Mouse (Mus musculus): ENCODE results near the gene Tbc1d2.
"Not testable (repeated sequence)": the region's sequence is repeated elsewhere in the genome, so short reads cannot be mapped to it uniquely, and the experiment has no call there.

Gene Tbc1d2

DNA sequence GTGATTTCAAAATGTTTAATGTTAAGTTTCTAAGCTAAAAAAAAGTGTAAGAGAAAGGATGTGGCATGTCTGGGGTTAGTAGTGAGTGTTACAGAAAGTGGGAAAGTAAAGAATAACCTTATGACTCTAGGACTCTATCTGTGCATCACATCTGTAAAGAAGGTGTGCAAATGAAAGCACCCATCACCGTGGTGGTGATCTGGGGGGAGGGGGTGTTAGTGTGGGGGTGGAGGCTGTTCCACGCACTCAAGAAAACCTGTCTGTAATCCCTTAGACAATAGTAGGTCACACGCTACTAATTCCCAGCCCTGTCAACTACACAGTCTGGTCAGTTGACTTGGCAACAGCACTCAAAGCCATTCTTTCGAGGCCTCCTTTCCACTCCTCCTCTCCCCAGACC is 8.7 kb downstream of the Tbc1d2 start:
- DNase-seq (ENCODE audit: low spot score) = no peak

DNA sequence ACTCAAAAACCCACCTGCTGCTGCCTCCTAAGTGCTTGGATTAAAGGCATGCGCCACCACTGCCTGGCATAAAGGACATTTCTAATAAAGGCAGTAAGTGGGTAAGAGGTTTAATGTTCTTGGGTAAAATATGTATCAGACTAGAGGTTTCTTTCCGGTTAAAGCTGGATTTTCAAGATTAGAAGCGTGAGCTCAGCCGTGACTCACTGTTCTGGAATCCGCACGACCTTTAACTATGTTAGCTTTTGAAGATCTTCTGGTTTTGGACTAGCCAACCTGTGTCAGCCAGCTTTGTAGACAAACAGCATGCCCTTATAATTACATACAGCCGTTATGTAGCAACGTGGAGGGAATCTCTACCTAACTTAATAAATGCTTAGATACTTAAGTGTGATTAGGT is 10.1 kb downstream of the Tbc1d2 start:
- no peak for DNase-seq (ENCODE audit: low spot score)

DNA sequence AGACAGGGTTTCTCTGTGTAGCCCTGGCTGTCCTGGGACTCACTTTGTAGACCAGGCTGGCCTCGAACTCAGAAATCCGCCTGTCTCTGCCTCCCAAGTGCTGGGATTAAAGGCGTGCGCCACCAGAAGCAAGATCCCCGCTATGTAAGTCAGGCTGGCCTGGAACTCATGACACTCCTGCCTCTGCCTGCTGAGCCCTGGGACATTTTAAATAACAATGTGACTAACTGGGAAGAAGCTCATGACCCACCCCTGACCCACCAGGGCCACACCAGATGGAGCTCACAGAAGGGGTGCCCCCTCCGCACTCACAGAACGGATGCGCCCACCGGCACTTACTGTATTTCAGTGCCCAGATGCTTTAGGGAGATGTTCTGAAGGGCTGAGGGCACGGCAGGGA is 12.8 kb downstream of the Tbc1d2 start:
- not testable (repeated sequence) for DNase-seq (ENCODE audit: low spot score)

DNA sequence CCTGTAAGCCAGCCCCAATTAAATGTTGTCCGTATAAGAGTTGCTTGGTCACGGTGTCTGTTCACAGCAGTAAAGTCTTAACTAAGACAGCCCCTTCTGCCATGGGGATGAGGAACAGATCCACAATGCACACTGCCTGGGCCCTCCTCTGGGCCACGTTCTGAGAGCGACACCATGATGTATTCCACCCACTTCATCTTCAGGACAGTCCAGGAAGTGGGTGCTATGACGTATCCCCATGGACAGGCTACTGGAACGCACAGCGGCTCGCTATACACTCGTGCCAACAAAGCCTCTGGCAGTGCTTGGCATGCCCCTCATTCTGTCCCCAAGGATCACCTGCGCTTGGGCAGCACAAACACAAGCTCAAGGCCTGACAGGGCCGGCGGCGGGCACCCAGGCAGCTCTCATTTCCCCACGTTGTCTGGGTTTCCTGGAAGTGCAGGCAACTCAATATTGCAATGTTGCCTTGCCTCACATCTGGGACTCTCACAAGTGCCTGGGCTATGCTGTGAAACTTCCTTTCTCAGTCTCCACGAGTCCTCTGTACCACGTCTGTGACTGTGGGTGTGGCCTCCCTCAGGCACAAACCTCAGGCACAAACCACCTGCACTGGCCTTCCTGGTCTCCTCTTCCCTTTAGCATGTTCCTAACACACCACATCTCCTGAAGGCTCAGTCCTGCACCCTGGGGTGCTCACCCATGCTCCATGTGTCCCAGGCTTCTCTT is 14.1 kb downstream of the Tbc1d2 start:
- DNase-seq (ENCODE audit: low spot score) = no peak

DNA sequence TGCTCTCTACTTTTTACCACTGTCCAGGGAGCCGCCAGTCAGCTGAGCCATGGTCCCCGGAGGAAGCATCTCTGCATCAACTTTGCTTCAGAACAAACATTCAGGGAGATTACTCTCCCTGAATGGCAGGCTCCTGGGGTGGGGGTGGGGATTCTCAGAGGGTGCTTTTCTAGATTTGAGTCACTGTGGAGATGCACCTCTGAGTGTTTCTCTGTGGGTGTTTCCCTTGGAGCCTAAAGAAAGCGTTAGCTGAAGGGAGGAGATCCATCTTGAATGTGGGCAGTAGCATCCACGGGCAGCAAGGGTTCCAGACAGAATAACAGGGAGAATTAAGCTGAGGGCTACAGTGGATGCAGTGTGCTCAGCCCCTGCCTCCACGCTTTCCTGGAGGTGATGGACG is 15.1 kb downstream of the Tbc1d2 start:
- DNase-seq (ENCODE audit: low spot score) = no peak

DNA sequence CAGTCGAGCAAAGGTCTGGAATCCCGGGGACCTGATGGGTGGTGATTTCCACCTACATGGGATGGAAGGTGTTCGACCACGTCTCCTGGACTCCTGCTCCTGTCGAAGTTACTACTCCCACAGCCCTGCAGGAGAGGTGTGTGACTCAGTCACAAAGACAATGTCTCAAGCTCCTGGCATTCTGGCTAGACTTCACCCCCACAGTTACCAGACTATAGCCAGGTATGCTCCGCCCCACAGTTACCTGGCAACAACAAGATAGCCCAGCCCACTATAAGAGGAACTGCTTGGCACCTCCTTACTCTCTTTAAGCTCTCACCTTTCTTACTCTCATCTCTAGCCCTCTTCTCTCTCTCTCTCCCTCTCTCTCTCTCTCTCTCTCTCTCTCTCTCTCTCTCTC is 16.4 kb downstream of the Tbc1d2 start:
- not testable (repeated sequence) for DNase-seq (ENCODE audit: low spot score)

DNA sequence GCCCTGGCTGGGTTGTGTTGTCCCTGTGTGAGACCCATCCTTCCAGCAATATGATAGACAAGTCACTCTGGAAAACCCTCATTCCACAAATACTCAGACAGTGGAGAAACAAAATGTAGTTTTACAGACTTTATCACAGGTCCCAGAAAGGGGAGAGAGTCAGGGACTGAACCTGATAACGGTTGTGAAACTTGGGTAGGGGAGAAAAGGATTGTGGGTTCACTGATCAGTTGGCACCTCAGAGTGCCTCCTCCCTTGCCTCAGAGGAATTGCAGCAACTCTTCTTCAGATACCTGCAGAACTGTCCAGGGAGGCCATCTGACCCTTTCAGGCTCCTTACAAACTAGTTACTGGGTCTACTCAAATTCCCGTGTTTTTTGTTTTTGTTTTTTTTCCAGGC is 17.5 kb downstream of the Tbc1d2 start:
- DNase-seq (ENCODE audit: low spot score) = peak; percentile 23

DNA sequence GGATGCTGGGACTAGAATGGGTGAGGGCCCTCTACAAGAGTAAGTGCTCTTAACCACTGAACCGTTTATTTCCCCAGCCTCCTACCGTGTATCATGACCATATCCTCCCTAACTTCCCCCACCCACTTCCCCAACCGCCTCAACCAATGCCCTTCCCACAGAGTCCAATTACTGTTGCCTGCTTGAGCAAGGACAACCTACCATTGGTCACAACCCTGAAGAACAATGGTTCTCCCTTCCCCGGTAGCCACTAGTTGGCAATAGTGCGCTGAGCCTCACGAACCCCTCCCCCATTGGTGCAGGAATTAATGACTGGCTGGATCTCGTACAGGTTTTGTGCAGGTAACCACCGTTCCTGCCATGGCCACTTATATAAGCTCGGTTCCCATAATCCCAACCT is 19.6 kb downstream of the Tbc1d2 start:
- no peak for DNase-seq (ENCODE audit: low spot score)

DNA sequence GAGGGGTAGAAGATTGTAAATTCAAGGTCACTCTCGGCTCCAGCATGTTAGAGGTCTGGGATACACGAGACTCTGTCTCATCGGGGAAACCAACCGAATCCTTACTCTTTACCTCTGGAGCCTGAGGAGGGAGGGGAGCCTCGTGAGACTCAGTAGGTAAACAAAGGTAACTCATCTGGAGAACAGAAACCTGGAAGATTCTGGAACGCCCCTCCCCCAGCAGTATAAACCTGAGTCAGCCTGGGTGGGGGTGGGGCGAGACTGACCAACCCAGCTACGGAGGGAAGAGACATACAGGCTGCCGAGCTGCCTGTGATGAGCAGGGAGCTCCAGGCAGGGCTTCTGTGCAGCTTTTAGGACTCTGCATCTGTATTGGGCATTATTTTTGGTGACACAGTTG is 21.1 kb downstream of the Tbc1d2 start:
- no peak for DNase-seq (ENCODE audit: low spot score)

DNA sequence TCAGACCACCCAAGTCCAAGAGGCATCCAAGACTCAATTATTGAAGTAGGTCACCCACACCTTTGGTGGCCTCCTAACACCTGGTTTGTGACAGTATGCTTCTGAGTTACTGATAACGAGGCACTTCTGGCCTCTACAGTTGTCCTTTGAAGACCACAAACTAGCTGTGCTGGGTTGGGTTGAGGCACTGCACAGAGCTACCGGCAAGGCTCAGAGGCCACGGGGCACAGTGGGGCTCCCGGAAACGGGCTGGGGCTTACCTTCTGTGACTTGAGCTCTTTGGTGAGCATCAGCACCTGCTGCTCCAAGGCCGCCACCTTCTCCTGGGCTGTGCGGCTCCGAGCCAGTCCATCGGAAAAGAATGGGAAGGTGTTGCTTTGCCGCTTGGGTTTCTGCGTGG is 21.9 kb downstream of the Tbc1d2 start:
- DNase-seq (ENCODE audit: low spot score) = no peak

DNA sequence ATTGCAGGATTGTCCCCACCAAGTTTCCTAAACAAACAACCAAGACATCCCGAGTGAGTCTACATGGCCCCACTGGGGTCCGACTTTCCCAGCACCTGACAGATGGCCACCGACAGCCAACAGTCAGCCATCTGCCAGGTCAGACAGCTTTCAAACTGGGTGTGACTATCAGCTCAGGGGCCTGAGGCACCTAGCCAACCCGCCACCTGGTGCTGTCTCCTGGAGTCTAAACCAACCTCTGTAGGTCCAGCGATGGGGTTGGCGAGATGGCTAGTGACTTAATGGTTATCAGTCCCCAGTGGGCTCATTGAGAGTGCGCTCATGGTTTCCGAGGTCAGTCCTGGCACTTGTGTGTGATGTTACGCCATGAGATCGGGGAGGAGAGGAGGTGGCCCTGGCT is 24.9 kb downstream of the Tbc1d2 start:
- DNase-seq (ENCODE audit: low spot score) = no peak

DNA sequence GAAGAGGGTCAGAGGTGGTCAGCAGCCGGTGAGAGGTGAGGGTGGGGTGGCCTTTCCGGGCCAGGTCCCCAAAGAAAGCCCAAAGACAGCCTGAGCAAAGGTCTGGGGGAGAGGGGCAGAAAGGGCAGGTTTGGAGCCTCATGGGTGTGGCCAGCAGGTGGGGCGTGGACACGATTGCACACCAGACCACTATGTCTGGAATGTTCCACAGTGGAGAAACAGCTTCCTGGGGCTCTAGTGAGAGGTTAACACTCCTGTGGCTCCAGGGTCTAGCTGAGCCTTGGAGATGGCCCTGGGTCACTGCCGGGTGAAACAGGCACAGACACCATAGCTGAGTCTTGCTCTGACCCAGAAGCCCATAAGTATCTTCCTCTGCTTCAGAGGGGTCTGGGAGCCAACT is 27.0 kb downstream of the Tbc1d2 start:
- no peak for DNase-seq (ENCODE audit: low spot score)

DNA sequence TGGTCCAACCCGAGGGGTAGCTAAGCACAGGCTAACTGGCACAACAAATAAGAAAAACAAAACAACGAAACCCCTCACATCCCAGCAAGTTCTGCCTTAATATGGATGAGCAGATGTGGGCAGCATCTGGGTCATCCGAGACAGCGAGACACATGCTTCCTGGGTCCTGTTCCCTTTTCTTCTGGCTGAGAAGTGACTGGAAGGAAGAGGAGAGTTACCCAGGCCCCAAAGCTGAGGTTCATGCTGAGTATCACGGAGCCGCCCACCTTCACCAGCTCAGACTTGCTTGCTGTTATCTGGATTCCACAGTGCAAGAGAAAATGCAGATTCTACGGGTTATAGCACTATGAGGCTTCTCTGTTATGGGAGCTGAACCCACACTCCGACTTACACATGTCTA is 29.1 kb downstream of the Tbc1d2 start:
- no peak for DNase-seq (ENCODE audit: low spot score)

DNA sequence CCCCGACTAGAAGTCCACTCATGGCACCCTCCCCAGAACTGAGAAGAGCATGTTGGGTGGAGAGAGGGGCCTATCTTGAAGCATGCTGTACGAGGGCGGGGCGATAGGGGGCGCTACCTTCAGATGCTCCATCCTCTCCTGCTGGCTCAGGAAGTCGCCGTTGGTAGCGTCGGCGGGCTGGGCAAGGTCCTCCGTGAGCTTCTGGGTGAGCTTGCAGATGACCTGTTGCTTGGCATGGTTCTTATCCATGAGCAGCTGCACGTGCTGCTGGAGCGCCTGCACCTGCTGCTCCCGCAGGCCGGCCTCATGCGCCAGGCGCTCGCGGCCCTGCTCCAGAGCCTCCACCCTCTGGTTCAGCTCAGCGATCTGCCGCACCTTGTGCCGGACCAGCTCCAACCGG is 29.7 kb downstream of the Tbc1d2 start:
- peak; percentile 38 for DNase-seq (ENCODE audit: low spot score)

DNA sequence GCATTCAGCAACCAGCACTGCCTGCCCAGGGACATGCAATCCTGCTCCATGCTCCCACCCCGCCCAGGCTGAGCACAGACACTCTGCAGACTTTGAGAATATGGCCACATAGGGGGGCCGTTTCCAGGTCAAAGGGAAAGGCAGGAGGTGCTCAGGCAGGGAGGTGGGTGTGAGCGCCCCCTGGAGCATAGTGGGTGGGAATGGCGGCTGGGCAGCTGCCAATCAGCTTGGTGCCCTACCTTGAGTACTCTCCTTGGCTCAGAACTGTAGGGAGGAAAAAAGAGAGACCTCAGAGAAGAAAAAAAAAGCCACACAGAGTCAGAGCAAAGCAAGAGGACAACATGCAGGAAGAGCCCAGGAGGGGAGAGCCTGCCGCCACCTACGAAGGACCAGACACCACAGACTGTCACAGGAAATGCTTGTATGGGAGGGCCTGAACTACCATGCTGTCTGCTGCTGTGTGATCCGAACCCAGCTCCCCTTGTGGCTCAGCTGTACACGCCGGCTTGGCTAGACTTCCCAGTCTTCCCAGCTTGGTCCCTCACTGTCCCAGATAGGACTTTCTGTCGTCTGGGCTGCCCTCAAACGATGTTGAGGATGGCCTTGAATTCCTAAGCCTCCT is 31.7 kb downstream of the Tbc1d2 start:
- no peak for DNase-seq (ENCODE audit: low spot score)

DNA sequence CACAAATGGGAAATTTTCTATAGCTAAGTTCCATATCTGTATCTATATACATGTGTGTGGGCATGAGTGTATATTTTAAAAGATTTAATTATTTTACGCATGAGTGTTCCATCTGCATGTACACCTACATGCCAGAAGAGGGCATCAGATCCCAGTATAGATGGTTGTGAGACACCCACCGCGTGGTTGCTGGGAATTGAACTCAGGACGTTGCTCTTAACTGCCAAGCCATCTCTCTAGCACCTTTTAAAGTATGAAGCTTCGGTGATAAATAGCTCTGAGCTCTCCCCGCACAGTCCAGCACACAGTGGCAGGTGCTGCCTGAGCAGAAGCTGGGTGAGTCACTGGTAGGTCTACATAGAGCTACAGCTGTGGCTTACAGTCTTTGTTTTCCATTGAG is 32.6 kb downstream of the Tbc1d2 start:
- DNase-seq (ENCODE audit: low spot score) = no peak

DNA sequence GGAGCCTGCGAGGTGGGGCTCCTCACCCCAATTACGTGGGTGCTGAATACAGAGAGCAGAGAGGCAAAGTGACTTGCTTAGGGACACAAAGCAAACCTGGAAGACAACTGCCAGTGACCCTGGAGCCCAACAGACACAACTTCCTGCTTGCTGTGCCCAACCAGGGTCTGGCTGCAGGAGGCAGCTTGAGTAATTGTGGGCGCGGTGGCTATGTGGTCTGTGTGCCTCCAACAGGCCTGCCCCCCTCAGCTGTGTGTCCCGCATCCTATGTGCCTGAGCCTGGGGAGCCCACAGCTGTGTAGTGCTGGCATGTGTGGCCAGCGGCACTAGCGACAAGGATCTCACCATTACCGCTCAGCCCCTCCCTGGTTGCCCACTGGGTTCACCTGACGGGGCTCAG is 35.4 kb downstream of the Tbc1d2 start:
- no peak for DNase-seq (ENCODE audit: low spot score)

DNA sequence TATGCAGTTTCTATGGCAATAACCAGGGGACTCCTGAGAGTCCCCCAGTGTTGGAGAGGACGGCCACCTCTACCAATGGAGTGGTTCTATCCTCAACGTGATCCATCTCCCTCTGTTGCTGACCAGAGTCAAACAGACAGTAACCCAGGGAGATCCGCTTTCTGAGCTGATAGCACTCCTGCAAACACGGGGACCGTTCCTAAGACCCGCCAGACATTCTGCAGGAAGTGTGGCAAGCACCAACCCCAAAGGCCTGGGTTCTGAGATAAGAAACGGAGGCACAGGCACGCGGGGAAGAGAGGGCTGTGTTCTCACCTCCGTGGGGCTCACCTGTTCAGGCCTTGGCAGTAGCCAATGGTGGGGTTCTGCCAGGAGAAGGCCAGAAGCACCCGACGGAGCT is 36.4 kb downstream of the Tbc1d2 start:
- DNase-seq (ENCODE audit: low spot score) = no peak

DNA sequence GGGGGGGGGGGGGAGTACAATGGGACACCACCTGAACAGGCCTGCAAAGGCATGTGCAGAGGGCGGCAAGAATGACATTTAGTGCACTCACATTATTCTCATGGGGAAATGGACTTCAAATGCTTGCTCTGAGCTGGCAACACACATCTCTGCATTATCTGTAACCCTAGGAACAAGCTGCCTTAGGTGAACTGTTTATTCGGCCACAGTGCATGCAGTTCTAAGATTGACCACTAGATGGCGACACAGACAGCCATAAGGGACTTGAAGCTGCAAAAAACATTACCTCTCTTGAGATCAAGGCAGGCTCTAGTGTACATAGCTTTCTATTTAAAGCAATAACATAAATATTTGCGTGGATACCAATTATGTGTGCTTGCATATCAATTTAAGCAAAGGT is 38.8 kb downstream of the Tbc1d2 start:
- peak; percentile 84 for DNase-seq (ENCODE audit: low spot score)

DNA sequence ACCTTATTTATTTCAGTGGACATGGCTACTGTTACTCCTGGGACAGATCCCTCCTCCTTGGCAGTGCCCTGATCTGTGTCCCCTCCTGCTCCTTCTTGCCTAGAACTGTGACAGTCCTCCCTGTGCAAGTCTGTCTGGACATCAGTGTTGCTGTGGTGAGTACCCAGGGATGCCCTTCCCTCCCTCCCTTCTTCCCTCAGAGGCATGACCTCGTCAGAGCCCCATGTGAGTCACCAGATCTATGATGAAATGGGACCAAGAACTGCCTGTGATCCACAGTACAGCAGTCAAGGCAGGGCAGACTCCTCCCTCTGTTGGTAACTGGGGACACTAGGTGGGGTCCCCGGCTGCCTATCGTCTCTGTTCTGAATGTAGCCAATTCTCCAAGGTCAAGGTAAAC is 42.4 kb downstream of the Tbc1d2 start:
- no peak for DNase-seq (ENCODE audit: low spot score)

DNA sequence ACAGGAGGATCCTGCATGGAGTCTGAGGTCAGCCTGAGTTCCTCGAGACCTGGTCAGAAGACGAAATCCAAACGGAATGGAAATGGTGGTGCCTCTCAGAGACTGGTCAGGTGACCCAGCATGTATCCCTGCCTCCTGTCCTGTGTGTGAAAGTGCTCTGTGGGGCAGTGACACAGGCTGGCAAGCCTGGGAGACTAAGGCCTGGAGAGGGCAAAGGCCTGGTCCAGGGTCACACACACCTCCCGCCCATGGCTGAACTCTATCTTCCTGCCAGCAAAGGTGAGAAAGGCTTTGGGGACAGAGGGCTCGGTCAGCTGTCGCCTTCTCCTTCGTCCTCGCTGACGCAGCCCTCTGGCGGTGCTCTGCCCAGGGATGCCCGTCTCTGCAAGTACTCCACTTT is 44.6 kb downstream of the Tbc1d2 start:
- no peak for DNase-seq (ENCODE audit: low spot score)

DNA sequence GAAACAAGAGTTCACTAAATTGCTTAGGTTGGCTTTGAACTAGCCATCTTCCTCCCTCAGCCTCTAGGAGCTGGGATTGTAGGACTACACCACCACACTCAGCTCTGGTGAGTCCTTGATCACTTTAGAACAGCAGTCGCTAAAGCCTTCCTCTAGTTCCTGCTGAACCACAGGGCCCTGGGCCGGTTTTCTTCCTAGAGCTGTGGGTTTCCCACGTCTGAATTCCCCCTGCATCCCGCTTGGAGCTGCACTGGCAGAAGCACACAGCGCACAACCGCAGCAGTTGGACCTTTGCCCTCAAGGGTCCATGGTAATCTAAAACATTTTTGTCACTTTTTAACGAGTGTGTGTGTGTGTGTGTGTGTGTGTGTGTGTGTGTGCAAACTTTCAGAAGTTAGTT is 47.3 kb downstream of the Tbc1d2 start:
- no peak for DNase-seq (ENCODE audit: low spot score)

DNA sequence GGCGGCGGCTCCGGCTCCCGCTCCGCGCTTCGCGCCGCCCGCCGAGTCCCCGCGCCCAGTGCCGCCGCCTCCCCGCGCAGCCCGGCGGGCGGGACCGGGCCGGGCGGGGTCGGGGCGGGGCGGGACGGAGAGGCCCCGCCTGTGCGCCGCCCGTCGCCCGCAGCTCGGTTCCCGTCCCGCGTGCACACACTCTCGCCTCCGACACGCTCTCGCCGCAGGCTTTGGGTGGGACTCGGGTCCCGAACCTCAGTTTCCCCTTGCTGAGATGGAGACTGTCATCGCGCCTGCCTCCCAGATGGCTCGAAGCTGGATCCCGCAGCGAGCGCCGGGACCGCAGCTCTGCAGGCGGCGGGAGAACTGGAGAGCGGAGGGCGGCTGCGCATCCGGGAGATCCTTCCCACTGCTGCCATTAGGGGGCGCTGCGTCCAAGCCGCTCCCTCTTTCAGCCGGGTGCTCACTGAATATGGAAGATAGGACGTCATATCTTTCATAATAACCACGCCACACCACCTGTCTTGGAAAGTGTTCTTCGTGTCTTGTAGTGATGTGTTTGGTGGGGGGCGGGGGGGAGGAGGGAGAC is 48.1 kb downstream of the Tbc1d2 start, which contains the start of gene Coro2a:
Gene Coro2a, minus strand, starts transcription at position 359 of the 580 bp plus-strand sequence.
- peak; percentile 76 for DNase-seq (ENCODE audit: low spot score)
